Mouse (Mus musculus) ovary, adult 2 months (tissue): Measurements from ENCODE around the gene Xrn2. TPM values are rescaled to one million over a fixed set of nuclear protein-coding genes. Genes with fewer than 3 reads are reported as not detected.

Experiments
- polyA plus RNA-seq: library from polyadenylated mRNA; depleted of rRNA; stranded (reverse); fragments of >200 nt; gene quantifications from 2 replicates; pipeline ENCODE4 v1.2.3, GENCODE M21; 2012; rRNA removed

Gene Xrn2
- polyA plus RNA-seq: 10.8 and 14.9 TPM in 2 replicates

GRCm38 (mm10) chr2:147012623-147013184, at the start of gene Xrn2:
Xrn2 (plus strand) TSS chr2:147012996.

GRCm38 (mm10) chr2:147085072-147085870, 72.5 kb downstream of the Xrn2 start, which contains the start of gene Nkx2-4:
Nkx2-4 (minus strand) TSS chr2:147085445.

Other genes with a start within 250 kb of the Xrn2 start
- gene Kiz, start 157.1 kb upstream of the Xrn2 start, polyA plus RNA-seq: 3.7 TPM in 2 replicates
- gene Nkx2-4, start 72.4 kb downstream of the Xrn2 start, polyA plus RNA-seq: not detected in 2 replicates
- gene Nkx2-2, start 181.2 kb downstream of the Xrn2 start, polyA plus RNA-seq: not detected in 2 replicates